Mouse (Mus musculus): Measurements from ENCODE around the gene Cfi. TPM values are rescaled to one million over a fixed set of nuclear protein-coding genes. Genes with fewer than 3 reads are reported as not detected.

Gene Cfi
- polyA plus RNA-seq, 1 experiment from 2014 or later: 2.8 TPM

DNA sequence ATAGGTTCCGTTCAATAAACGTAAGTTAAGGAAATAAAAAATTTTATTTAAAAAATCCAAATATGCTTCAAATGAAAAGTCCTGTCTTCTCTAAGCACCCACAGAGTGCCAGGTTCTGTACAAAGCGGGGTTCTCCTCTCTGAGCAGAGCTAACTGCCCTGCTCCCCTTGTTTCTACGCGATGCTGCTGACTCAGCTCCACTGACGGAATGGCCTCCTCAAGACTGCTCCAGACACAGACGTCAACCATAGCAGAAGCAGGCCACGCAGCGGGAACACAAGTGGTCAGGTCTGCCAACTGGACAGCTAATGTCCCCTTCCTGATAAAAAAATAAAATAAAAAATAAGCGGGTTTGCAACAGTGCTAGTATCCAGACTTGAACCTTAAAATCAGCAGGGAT is 10.8 kb upstream of the Cfi start:
- Histone ChIP-seq H3K36me3 (peaks cover 54% of the 10 kb centered on the region), H3K27ac (ENCODE audit: poor library complexity, severe bottlenecking) (no peak overlapping the region), H3K4me3 (no peak overlapping the region), H3K4me1 (replicated peaks) (peaks cover 13% of the 10 kb centered on the region), H3K9ac (no peak overlapping the region), H3K27me3 (replicated peaks) (no peaks in the 10 kb centered on the region), H3K4me2 (no peak overlapping the region), H3K9me3 (replicated peaks) (no peaks in the 10 kb centered on the region)
- no peak for ATAC-seq (ENCODE audit: insufficient number of reproducible peaks, low FRiP score)
- 90% methylated on average over 10 of the region's 10 CpGs for WGBS

GRCm38 (mm10) chr3:129826691-129827090 is 9.0 kb upstream of the Cfi start:
- 89% methylated on average over 10 of the region's 10 CpGs for WGBS
- Histone ChIP-seq H3K9ac (no peak overlapping the region), H3K27ac (ENCODE audit: poor library complexity, severe bottlenecking) (no peak overlapping the region), H3K4me3 (no peak overlapping the region), H3K9me3 (replicated peaks) (no peaks in the 10 kb centered on the region), H3K4me1 (replicated peaks) (peaks cover 15% of the 10 kb centered on the region), H3K4me2 (no peak overlapping the region), H3K36me3 (peaks cover 54% of the 10 kb centered on the region), H3K27me3 (replicated peaks) (no peaks in the 10 kb centered on the region)
- ATAC-seq (ENCODE audit: insufficient number of reproducible peaks, low FRiP score): no peak

GRCm38 (mm10) chr3:129827691-129828090 is 8.0 kb upstream of the Cfi start:
- Histone ChIP-seq H3K4me1 (replicated peaks) (peaks cover 15% of the 10 kb centered on the region), H3K4me3 (no peak overlapping the region), H3K4me2 (no peak overlapping the region), H3K9me3 (replicated peaks) (no peaks in the 10 kb centered on the region), H3K27me3 (replicated peaks) (no peaks in the 10 kb centered on the region), H3K27ac (ENCODE audit: poor library complexity, severe bottlenecking) (no peak overlapping the region), H3K9ac (no peak overlapping the region), H3K36me3 (peaks cover 53% of the 10 kb centered on the region)
- no peak for ATAC-seq (ENCODE audit: insufficient number of reproducible peaks, low FRiP score)
- 86% methylated on average over 5 of the region's 5 CpGs for WGBS

DNA sequence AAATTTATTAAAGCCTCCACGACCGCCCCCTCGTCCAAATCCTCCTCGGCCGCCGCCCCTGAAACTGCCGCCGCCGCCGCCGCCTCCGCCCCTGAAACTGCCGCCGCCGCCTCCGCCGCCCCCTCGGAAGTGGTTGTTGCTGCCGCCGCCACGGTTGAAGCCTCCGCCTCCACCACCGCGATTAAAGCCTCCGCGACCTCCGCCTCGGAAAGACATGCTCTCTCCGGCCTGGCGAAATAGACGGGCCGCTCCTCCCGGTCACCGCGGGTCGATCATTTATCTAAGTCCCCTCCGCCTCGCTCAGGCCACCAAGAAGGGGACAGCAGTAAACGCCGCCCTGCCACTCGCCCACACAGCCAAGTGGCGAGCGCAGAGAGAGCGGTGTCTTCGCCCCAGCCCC is 5.1 kb upstream of the Cfi start:
- Histone ChIP-seq H3K27me3 (replicated peaks) (no peaks in the 10 kb centered on the region), H3K9ac (peak overlapping the region; percentile 93), H3K4me3 (peak overlapping the region; percentile 97), H3K4me2 (peak overlapping the region; percentile 88), H3K36me3 (peaks cover 30% of the 10 kb centered on the region), H3K9me3 (replicated peaks) (no peaks in the 10 kb centered on the region), H3K27ac (ENCODE audit: poor library complexity, severe bottlenecking) (peak overlapping the region; percentile 91), H3K4me1 (replicated peaks) (peaks cover 20% of the 10 kb centered on the region)
- no peak for ATAC-seq (ENCODE audit: insufficient number of reproducible peaks, low FRiP score)
- under 1% methylated on average over 37 of the region's 45 CpGs for WGBS

GRCm38 (mm10) chr3:129831035-129831568 is 4.6 kb upstream of the Cfi start, which contains the start of gene Gar1:
Gene Gar1, minus strand, starts transcription at chr3:129831396.
- Histone ChIP-seq H3K4me1 (replicated peaks) (peaks cover 25% of the 10 kb centered on the region), H3K36me3 (peaks cover 25% of the 10 kb centered on the region), H3K4me3 (peak within 1 kb of the TSS; percentile 97), H3K9ac (peak within 1 kb of the TSS; percentile 93), H3K27me3 (replicated peaks) (no peaks in the 10 kb centered on the region), H3K4me2 (peak within 1 kb of the TSS; percentile 88), H3K9me3 (replicated peaks) (no peaks in the 10 kb centered on the region), H3K27ac (ENCODE audit: poor library complexity, severe bottlenecking) (peak within 1 kb of the TSS; percentile 91)
- ATAC-seq (ENCODE audit: insufficient number of reproducible peaks, low FRiP score): peak; percentile 92
- WGBS: under 1% methylated on average over 60 of the region's 60 CpGs

DNA sequence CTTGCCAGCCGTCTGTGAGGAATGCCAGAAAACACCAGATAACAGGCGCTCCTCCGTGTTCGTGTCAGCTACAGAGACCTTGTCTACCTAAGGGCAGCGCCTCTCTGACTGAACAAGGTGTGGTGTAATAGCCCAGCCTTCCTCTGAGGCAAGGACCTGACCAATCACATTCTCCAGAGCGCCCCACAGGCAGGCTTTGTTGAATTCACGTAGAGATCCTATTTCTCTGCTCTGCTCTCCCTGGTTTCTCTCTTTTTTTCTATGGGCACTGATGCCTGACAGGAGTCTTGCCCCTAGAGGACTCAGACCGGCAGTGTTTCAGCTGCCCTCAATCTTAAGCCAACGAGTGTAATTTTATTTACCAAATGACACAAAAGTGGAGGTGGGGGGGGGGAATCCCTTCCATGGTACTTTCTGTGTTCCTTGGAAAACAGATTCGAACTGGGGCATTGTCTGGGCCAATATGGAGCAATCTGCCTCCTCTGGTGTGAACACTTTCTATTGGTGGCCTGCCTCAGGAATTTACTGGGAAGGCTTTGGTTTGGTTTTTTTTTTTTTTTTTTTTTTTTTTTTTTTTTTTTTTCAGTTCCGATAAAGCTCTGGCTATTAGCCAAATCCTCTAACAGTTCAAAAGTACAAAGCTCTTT is 490 bp downstream of the Cfi start:
- H3K36me3 ChIP-seq: no peaks in the 10 kb centered on the region
- no peak; the same call in 1 of the 2 replicates for ATAC-seq (ENCODE audit: insufficient number of reproducible peaks, low FRiP score)
- H3K27ac ChIP-seq (ENCODE audit: poor library complexity, severe bottlenecking): peak overlapping the region; percentile 65
- H3K4me3 ChIP-seq: peak overlapping the region; percentile 13; the same call in 1 of the 2 replicates
- H3K9me3 ChIP-seq (replicated peaks): no peaks in the 10 kb centered on the region
- no peak overlapping the region for H3K9ac ChIP-seq
- WGBS: 19% methylated on average over 11 of the region's 11 CpGs
- H3K4me2 ChIP-seq: peak overlapping the region; percentile 59
- H3K27me3 ChIP-seq (replicated peaks): no peaks in the 10 kb centered on the region
- peaks cover 12% of the 10 kb centered on the region for H3K4me1 ChIP-seq (replicated peaks)

- no peaks in the 10 kb centered on the region for H3K9me3 ChIP-seq (replicated peaks)
- no peak overlapping the region for H3K27ac ChIP-seq (ENCODE audit: poor library complexity, severe bottlenecking)
- ATAC-seq (ENCODE audit: insufficient number of reproducible peaks, low FRiP score): no peak
- H3K4me3 ChIP-seq: no peak overlapping the region
- no peak overlapping the region for H3K4me2 ChIP-seq
- 70% methylated on average over 6 of the region's 6 CpGs for WGBS
- no peak overlapping the region for H3K9ac ChIP-seq
- peaks cover 12% of the 10 kb centered on the region for H3K4me1 ChIP-seq (replicated peaks)
- no peaks in the 10 kb centered on the region for H3K36me3 ChIP-seq
- H3K27me3 ChIP-seq (replicated peaks): 0 out of 2 replicates have a peak, but pooled peaks cover 4% of the 10 kb centered on the region
These were observed 1.3 kb downstream of the Cfi start for GRCm38 (mm10) chr3:129836965-129837364.

- H3K9me3 ChIP-seq (replicated peaks): no peaks in the 10 kb centered on the region
- H3K9ac ChIP-seq: no peak overlapping the region
- 41% methylated on average over 7 of the region's 7 CpGs for WGBS
- 0 out of 2 replicates have a peak, but pooled peaks cover 4% of the 10 kb centered on the region for H3K27me3 ChIP-seq (replicated peaks)
- H3K36me3 ChIP-seq: no peaks in the 10 kb centered on the region
- H3K4me3 ChIP-seq: no peak overlapping the region
- H3K4me2 ChIP-seq: no peak overlapping the region
- ATAC-seq (ENCODE audit: insufficient number of reproducible peaks, low FRiP score): no peak
- peaks cover 12% of the 10 kb centered on the region for H3K4me1 ChIP-seq (replicated peaks)
- no peak overlapping the region for H3K27ac ChIP-seq (ENCODE audit: poor library complexity, severe bottlenecking)
These were observed 2.3 kb downstream of the Cfi start for GRCm38 (mm10) chr3:129838017-129838416.

GRCm38 (mm10) chr3:129845868-129846267 is 10.2 kb downstream of the Cfi start:
- no peak overlapping the region for H3K27ac ChIP-seq (ENCODE audit: poor library complexity, severe bottlenecking)
- no peaks in the 10 kb centered on the region for H3K9me3 ChIP-seq (replicated peaks)
- no peaks in the 10 kb centered on the region for H3K4me1 ChIP-seq (replicated peaks)
- H3K36me3 ChIP-seq: no peaks in the 10 kb centered on the region
- WGBS: 75% methylated on average over 2 of the region's 2 CpGs
- no peak overlapping the region for H3K9ac ChIP-seq
- 0 out of 2 replicates have a peak, but pooled peaks cover 4% of the 10 kb centered on the region for H3K27me3 ChIP-seq (replicated peaks)
- no peak overlapping the region for H3K4me3 ChIP-seq
- H3K4me2 ChIP-seq: no peak overlapping the region
- ATAC-seq (ENCODE audit: insufficient number of reproducible peaks, low FRiP score): no peak

GRCm38 (mm10) chr3:129846846-129847245 is 11.2 kb downstream of the Cfi start:
- WGBS: 76% methylated on average over 7 of the region's 7 CpGs
- Histone ChIP-seq H3K4me3 (no peak overlapping the region), H3K9me3 (replicated peaks) (no peaks in the 10 kb centered on the region)

GRCm38 (mm10) chr3:129862592-129862991 is 26.9 kb downstream of the Cfi start:
- Histone ChIP-seq H3K9me3 (replicated peaks) (peaks cover 15% of the 10 kb centered on the region), H3K4me1 (replicated peaks) (no peaks in the 10 kb centered on the region), H3K36me3 (no peaks in the 10 kb centered on the region), H3K27me3 (replicated peaks) (no peaks in the 10 kb centered on the region), H3K4me3 (no peak overlapping the region), H3K4me2 (no peak overlapping the region), H3K27ac (ENCODE audit: poor library complexity, severe bottlenecking) (no peak overlapping the region), H3K9ac (no peak overlapping the region)
- no peak for ATAC-seq (ENCODE audit: insufficient number of reproducible peaks, low FRiP score)
- 65% methylated on average over 2 of the region's 2 CpGs for WGBS

More at GRCm38 (mm10) chr3:129846846-129847245, 11.2 kb downstream of the Cfi start:
- Histone ChIP-seq H3K4me2 (no peak overlapping the region), H3K27ac (ENCODE audit: poor library complexity, severe bottlenecking) (no peak overlapping the region), H3K4me1 (replicated peaks) (no peaks in the 10 kb centered on the region), H3K9ac (no peak overlapping the region), H3K36me3 (no peaks in the 10 kb centered on the region), H3K27me3 (replicated peaks) (0 out of 2 replicates have a peak, but pooled peaks cover 1% of the 10 kb centered on the region)
- ATAC-seq (ENCODE audit: insufficient number of reproducible peaks, low FRiP score): no peak
